Mouse (Mus musculus): Measurements from ENCODE around the gene Col4a3bp.

GRCm38 (mm10) chr13:96527856-96528255 is 14.6 kb upstream of the Col4a3bp start:
- TF ChIP-seq CHD2 (IDR thresholded peaks at IDR 0.05; ENCODE audit: low read depth, low read length) (no peak), ZC3H11A (IDR thresholded peaks at IDR 0.05; ENCODE audit: borderline replicate concordance, low read depth, low read length) (no peak), HCFC1 (IDR thresholded peaks at IDR 0.05; ENCODE audit: borderline replicate concordance, insufficient read depth, low read length) (no peak)
